Mouse (Mus musculus) forebrain, postnatal 0 days (tissue): ENCODE results near the gene Gm10139. TPM values are rescaled to one million over a fixed set of nuclear protein-coding genes. Genes with fewer than 3 reads are reported as not detected.
"Not testable (repeated sequence)": the region's sequence is repeated elsewhere in the genome, so short reads cannot be mapped to it uniquely, and the experiment has no call there.

Experiments used
- ATAC-seq: fragments of 200-750 bp; cut with Nextera tagmentation; 2 replicates; pipeline ENCODE4 v1.8.0; 2017; ENCODE audit warnings: mild to moderate bottlenecking, moderate library complexity
- DNase-seq: peaks from one replicate; pipeline ENCODE4 v3.0.0-alpha.2; 2015
- H3K27ac ChIP-seq: fragments of 300-500 bp; sonication (generic); 2 replicates; pipeline ENCODE4 v1.5.1; 2014; ENCODE audit warnings: low read depth, mild to moderate bottlenecking, antibody characterized with exemption, low read length, moderate library complexity, mixed read lengths
- H3K27me3 ChIP-seq: fragments of 300-500 bp; sonication (generic); 2 replicates; pipeline ENCODE4 v1.6.1; 2014; ENCODE audit warnings: mild to moderate bottlenecking, low read length, mixed read lengths; ENCODE audit not compliant: insufficient read depth
- H3K36me3 ChIP-seq: fragments of 300-500 bp; sonication (generic); 2 replicates; pipeline ENCODE4 v1.6.1; 2014; ENCODE audit warnings: mild to moderate bottlenecking, moderate library complexity; ENCODE audit not compliant: insufficient read depth
- H3K4me1 ChIP-seq: fragments of 300-500 bp; sonication (generic); 2 replicates; pipeline ENCODE4 v1.6.1; 2014; ENCODE audit warnings: antibody characterized with exemption; ENCODE audit not compliant: insufficient read depth
- H3K4me2 ChIP-seq: fragments of 300-500 bp; sonication (generic); 2 replicates; pipeline ENCODE4 v1.6.1; 2014; ENCODE audit warnings: low read depth, mild to moderate bottlenecking, moderate library complexity
- H3K4me3 ChIP-seq: fragments of 300-500 bp; sonication (generic); 2 replicates; pipeline ENCODE4 v1.5.1; 2014; ENCODE audit warnings: low read depth, low read length, mixed read lengths
- H3K9ac ChIP-seq: fragments of 300-500 bp; sonication (generic); 2 replicates; pipeline ENCODE4 v1.6.1; 2014; ENCODE audit warnings: mild to moderate bottlenecking
- H3K9me3 ChIP-seq: fragments of 300-500 bp; sonication (generic); 2 replicates; pipeline ENCODE4 v1.6.1; 2016; ENCODE audit warnings: low read length
- WGBS: fragments of 180-500 bp; shearing (Covaris S2); extraction: QIAGEN DNeasy Blood & Tissue Kit; methylation state at CpG from one replicate; pipeline ENCODE4 v1.1.7; 2014; 5-methylcytosine and 5-hydroxymethylcytosine counted together
- polyA plus RNA-seq: library from polyadenylated mRNA; unstranded; fragments of >200 nt; fragmentation: Nextera tagmentation; extraction: Ambion mirVana; gene quantifications from 2 replicates; pipeline ENCODE4 v1.2.1, GENCODE M21; 2015
- total RNA-seq: library from RNA; depleted of rRNA; stranded (reverse); fragments of >200 nt; gene quantifications from 2 replicates; pipeline ENCODE4 v1.2.3, GENCODE M21; 2014; rRNA removed

The Gm10139 gene
- total RNA-seq, result not detected in 2 replicates
- not detected in 2 replicates for polyA plus RNA-seq

DNA sequence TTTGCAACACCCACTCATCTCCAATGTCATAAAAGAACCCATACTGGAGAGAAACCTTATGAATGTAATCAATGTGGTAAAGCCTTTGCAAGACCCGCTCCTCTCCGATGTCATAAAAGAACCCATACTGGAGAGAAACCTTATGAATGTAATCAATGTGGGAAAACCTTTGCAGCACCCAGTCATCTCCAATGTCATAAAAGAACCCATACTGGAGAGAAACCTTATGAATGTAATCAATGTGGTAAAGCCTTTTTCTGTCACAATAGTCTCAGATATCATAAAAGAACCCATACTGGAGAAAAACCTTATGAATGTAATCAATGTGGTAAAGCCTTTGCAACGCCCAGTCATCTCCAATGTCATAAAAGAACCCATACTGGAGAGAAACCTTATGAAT lies at the start of gene Gm10139:
Gene Gm10139 (plus strand): TSS at position 301 of the 400 bp plus-strand sequence.
- not testable (repeated sequence) for H3K9me3 ChIP-seq, ATAC-seq, H3K4me2 ChIP-seq, H3K4me3 ChIP-seq, H3K36me3 ChIP-seq, H3K27ac ChIP-seq, H3K9ac ChIP-seq, H3K4me1 ChIP-seq, H3K27me3 ChIP-seq, DNase-seq
- 57% methylated on average over 1 of the region's 3 CpGs for WGBS

DNA sequence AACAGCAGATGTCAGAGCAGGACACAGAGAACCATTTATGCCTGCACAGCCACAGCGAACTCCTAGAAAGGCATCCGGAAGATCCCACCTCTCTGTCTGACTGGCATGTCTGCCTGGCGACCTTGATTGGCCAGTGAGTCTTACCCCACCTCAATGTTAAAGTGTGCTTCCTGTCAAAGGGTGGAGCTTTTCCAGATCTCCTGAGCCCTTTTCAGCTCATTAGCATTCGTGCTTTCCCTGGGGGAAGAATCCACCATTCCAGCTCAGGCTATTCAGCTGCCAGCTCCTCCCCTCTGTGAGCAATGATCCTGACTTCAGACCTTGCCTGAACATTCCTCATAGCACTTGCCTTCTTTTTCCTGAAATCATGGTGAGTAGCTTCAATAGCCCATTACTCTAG lies 45.2 kb downstream of the Gm10139 start:
- not testable (repeated sequence) for H3K9ac ChIP-seq, H3K4me1 ChIP-seq, H3K4me3 ChIP-seq, H3K36me3 ChIP-seq, DNase-seq, H3K4me2 ChIP-seq, H3K27ac ChIP-seq, ATAC-seq, H3K9me3 ChIP-seq, H3K27me3 ChIP-seq
- WGBS, result 78% methylated on average over 4 of the region's 4 CpGs

Other genes with a start within 250 kb of the Gm10139 start
- gene Zfp369, start 233.9 kb upstream of the Gm10139 start, total RNA-seq, result 45.3 and 65.3 TPM in 2 replicates
- gene Zfp369, start 233.9 kb upstream of the Gm10139 start, polyA plus RNA-seq, result 6.2 and 9.7 TPM in 2 replicates